Mouse (Mus musculus): ENCODE measurements around the gene Krt42.
A peak's percentile ranks its signal among the peaks of the same experiment; 100 is the strongest.
"Not testable (repeated sequence)": the region's sequence is repeated elsewhere in the genome, so short reads cannot be mapped to it uniquely, and the experiment has no call there.

The Krt42 gene

DNA sequence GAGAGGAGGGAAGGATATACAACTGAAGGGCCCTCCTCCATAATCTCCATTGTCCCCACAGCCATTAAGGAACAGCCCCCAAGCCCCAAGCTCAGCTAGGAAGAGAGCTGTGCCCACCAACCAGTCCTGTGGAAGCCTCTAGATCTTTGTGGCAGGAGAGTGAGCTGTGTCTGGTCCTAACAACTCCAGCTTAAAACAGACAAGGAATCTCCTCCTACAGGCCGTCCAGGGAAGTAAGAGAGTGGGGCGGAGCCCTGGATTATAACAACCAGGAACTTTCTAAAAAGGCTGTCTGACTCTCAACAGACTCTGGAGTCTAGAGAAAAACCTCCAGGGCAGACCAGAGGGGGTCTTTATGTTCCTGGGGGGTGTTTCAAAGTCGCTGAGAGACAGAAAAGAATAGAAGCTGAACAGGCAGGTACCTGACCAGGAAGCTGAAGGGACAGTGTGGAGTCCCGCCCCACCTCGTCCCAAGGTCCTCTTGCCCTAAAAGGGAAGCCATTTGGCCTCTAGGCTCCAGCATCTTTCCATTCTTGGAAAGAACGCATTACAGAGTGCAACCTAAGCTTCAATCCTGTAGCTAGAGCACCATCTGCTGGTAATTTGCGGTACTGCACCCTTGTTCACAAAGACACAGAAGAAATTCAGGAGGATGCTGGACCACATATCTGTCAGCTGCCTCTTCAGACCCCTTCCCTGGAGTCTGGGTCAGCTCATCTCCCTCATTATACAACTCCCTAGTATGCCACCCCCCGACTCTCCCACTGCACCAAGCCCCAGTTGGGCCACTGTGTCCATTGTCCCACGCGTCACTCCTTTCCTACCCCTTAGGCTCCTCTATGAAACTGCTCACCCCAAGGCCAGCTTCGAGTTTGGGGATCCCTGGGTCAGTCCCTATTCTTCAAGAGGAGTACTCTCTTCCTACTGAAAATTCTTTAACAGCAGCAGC lies 12.2 kb upstream of the Krt42 start:
- DNase-seq (ENCODE audit: low read depth, low spot score) = peak; percentile 91

DNA sequence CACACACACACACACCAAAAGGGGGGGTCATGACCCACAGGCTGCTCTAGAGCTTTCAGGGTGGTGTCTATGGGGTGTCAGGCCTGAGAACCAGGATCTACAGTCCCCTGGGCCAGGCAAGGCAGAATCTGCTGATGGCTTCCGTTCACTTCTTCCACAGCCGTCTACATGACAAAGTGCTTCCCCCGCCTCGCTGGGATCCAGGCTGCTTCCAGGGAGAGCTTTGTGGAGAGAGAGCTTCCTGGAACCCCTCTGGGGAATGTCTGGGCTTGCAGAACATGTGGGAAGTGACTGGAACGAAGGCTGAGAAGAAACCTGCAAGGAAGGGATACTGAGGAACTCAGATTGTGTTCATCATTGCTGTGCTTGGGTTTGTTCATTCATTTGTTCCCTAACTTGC lies 9.1 kb upstream of the Krt42 start:
- DNase-seq (ENCODE audit: low read depth, low spot score) = no peak

DNA sequence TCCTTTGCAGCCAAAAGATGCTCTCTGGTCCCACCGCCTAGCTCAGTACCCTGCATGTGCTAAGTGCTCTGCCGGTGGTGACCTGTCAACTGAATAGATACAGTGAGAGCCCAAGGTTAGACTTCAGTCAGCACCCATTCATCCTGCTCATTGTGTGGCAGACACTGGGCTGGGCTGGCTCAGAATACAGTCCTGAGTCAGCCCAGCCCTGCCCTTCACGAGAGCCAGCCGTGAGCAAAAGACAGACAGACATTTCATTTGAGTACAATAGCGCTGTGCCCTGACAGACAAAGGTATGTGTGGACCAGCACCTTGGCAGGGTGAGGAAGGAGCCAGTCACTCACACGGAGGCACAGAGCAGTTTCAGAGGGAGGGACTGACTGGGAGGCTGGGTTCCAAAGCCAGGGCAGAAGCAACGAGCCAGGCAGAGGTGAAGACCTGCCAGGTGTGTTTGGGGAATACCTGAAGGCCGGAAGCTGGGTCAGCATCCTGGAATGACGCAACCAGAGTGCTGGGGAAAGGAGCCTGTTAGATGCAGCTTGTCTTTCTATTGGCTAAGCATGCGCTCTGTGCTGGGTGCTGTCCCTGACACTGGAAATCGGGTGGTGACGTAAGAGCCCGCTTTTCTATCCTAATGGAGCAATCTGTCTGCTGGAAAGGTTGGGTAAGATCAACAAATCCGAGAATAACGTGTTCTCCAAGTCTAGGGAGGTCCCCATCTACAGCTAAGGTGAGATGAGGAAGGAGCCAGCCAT lies 8.2 kb upstream of the Krt42 start:
- DNase-seq (ENCODE audit: low read depth, low spot score) = no peak

DNA sequence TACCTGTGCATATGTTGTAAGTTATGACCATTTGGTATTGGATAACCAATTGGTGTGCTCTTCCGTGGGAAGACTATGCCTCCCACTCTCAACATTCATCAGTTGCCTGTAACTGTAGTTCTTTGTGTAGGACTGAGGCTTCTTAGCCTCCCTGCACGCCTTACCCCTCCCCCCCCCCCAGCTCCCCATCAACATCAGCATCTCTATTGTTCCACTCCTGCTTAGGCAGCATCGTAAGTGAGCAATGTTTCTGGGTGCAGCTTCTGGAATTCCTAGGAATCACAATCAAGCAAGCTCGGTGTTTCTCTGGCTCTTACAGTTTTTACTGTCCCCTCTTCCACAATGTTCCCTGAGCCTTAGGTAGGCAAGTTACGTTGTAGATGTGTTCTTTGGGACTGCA lies 5.8 kb upstream of the Krt42 start:
- no peak for DNase-seq (ENCODE audit: low read depth, low spot score)

DNA sequence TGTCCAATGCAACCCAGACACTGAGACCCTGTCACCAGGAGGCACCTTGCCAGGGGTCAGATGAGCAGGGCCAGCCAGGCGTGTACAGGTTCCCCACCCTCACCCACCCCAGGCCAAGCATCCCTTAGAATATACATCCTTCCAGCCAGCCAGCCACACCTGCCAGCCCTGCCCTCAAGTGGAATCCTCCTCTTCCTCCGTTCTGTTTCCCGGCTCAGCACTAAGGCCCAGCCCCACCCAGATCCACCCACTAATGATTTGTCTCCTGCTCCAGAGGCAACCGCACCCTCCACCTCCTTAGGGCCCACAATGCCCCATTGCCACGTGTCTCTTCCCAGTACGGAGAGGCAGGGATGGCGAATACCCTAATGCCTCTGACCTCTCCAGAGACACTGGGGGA lies 5.0 kb upstream of the Krt42 start:
- DNase-seq (ENCODE audit: low read depth, low spot score) = no peak

DNA sequence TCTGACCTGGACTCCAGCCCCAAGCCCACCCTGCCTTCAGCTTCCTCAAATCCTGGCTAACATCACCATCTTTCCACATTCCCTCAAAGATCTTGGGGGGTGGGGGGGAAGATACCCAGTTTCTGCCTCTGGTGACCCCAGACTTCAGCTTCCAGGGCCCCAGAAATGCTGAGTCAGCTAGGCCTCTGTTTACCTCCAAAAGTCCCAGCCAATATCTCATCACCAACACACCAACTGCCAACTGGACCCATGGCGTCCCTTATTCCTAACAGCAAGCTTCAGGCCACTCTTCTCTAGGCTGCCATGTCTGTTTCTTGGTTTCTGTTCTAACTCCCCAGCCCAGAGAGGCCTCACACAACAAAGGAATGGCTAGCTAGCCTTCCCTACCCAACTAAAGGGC lies 2.2 kb upstream of the Krt42 start:
- no peak for DNase-seq (ENCODE audit: low read depth, low spot score)

DNA sequence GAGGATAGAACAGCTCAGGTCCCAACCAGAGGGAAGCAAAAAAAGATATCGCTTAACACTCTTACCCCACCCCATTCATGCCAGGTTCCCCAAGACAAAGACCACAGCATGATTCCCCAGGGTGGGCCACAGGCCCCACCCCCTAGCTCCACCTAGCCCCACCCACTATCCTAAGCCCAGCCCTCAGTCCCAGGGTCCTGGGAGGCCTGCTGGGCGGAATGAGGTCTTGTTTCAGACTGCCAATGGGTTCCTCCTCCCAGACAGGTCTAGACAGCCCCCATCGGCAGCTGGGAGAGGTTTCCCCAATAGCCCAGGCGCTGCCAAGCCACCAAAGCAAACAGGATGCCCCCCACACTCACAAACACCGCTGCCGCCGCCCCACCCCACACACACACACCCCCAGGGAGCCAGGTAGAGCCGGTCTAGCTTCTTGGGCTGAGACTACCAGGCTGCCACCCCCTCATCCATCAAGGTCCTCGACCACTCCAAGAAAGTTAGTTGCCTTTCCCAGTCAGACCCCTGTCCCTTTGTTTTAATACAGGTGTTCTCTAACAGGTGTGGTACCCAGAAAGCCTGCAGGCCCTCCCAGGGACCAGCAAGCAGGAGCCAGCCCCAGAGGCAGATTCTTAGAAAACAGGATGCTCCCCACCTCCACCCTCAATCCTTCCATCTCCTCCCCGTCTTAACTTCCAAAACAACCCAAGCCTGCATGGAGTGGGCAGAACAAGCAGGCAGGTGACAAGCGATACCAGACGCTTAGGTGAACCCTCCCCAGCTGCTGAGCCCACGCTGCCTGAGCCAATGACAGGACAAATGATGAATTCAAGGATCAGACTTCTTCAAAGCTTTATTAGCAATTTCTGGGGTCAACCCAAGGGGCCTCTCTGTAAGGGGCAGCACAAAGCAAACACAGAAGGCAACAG lies 7.4 kb downstream of the Krt42 start:
- peak; percentile 19 for DNase-seq (ENCODE audit: low read depth, low spot score)

DNA sequence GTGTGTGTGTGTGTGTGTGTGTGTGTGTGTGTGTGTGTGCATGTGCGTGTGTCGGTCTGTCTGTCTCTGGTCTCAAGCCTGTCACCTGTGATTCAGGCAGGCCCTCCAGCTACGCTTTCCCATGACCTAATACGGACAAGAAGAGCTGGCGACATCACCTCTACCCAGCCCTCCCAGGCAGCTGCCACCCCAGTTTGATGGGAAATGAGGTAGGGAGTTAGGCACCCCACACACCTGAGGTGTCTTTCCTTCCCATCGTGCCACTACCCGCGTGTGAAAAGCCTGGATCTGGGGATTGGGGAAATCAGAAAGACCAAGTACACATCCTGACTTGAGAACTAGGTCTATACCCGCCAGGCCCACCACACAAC lies 8.5 kb downstream of the Krt42 start:
- DNase-seq (ENCODE audit: low read depth, low spot score) = no peak

DNA sequence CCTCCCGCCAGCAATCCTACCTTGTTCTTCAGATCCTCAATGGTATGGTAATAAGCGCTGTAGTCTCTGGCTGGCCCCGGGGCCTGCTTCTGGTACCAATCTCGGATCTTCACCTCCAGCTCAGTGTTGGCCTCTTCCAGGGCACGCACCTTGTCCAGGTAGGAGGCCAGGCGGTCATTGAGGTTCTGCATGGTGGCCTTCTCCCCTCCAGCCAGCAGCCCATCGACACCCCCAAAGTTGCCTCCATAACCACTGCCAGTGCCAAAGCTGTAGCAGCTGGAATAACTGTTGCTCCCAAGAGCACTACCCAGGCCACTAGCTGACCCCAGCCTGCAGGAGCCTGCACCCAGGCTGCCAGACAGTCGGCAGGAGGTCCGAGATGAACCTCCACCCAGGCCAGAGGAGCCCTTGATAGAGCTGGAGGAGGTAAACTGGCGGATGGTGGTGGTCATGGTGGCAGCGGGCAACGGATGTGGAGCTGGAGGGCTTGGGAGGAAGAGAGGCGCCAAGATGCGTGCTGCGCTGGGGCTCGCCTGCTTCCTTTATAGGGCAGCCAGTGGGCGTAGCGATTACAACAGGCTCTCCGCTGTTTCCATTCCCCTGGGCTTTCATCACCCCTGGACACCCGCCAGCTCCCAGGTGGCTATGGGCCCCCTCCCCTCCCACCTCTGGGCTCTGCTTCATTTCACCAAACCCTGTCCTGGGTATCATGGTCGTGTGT lies 9.0 kb downstream of the Krt42 start, which contains the start of gene Krt17:
Krt17 (minus strand) TSS at position 516 of the 721 bp plus-strand sequence.
- DNase-seq (ENCODE audit: low read depth, low spot score) = no peak

DNA sequence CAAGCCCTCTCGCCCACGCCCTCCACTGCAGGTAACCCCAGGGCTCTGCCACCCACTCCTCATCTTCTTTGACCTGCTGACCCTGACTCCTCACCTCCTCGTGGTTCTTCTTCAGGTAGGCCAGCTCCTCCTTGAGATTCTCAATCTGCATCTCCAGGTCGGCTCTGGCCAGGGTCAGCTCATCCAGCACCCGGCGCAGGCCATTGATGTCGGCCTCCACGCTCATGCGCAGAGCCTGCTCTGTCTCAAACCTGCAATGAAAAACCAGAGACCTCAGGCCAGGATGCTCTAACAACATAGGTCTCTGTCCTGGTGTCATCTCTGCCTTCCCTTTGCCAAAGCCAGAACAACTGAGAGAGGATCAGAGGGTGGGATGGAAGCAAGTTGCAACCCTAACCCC lies 10.6 kb downstream of the Krt42 start:
- no peak for DNase-seq (ENCODE audit: low read depth, low spot score)

DNA sequence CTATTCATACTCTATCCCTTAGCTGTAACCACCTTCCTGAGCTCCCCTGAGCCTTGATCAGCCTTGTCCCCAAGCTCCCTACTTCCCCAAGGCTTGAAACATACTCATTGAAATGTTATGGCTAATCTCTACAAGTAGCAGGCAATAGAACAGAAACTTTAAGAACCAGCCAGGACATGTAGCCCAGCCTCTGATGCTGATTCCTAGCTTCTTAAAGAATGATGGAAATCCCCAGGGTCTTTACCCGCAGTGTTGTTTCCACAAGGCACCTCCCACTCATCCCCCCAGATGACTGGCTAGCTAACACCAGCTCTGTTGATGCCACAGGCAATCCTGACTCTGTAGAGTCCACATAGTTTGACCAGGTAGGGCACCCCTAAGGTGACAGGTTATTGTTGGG lies 11.7 kb downstream of the Krt42 start:
- DNase-seq (ENCODE audit: low read depth, low spot score) = no peak

DNA sequence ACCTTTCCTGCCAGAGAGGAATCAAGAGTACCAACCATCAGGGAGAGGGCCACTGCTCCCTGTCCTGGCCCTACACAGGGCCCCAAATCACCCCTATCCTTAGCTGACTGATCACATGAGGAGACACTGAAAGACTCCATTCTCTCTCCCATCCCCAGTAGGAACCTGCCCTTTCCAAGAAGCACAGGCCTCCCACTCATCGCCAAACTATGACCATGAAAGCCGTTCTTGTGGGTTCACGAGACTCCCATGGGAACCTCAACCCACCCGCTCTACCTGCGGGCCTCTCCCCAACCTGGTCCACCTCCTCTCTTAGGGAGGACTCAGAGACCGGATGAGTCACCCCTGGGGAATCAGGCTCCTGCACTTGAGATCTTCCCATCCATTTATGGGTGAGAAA lies 14.2 kb downstream of the Krt42 start:
- no peak for DNase-seq (ENCODE audit: low read depth, low spot score)

DNA sequence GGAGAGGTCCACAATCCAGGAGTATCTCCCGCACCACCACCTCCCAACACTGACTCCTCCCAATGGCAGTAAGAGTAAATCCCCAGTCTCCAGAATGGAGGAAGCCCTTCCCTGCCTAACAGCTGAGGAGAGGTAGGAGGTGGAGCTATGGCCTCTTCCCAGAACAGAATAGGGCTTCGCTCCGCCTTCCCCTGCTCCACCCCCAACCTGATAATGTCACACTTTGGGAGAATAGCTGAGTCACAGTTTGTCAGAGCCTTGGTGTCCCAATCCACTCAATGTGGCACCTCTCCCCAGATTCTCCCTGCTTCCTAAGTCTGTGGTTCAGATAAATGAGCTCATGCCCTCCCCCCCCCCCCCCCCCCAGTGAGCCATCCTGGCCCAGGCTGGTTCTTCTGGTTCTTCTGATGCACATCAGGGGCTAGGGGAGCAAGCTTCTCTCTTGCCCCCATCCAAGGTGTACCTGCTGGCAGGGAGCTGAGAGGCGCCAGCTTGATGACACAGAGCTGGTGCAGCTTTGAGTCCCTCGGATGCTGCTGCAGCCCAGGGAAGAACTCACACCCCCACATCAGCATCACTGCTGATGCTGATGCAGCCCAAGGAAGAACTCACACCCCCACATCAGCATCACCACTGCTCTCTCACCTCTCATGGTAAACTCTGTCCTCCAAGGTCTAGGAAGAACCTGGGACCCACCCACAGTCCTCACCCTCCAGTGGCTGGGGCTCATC lies 15.1 kb downstream of the Krt42 start:
- no peak for DNase-seq (ENCODE audit: low read depth, low spot score)

DNA sequence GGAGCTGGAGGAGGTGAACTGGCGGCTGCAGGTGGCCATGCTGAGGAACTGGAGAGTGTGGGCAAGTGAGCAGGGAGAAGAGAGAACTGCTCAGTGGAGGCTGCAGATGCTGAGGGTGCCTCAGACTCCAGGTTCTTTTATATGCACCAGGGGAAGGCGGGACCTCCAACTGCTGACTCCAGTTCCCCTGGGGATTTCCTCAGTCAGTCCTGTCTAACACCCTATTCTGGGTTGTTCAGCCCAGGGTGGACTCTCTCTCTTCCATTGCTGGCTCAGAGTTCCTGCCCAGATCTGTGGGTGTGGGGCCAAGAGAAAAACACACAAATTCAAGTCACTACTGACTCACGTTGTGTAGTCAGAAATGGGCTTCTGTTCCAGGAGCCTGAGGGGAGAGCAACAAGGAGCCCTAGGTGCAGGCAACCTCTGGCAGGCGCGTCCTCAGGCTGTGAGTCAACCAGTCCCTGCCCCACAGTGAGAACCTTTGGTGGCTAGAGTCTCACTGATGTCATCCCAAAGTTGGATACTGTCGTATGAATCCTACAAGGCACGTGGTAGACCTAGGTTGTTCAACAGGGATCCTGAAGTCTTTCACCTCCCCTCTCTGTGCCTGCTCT lies 20.7 kb downstream of the Krt42 start, which contains the start of gene Krt16:
Krt16 (minus strand) TSS at position 51 of the 614 bp plus-strand sequence.
- DNase-seq (ENCODE audit: low read depth, low spot score) = no peak

DNA sequence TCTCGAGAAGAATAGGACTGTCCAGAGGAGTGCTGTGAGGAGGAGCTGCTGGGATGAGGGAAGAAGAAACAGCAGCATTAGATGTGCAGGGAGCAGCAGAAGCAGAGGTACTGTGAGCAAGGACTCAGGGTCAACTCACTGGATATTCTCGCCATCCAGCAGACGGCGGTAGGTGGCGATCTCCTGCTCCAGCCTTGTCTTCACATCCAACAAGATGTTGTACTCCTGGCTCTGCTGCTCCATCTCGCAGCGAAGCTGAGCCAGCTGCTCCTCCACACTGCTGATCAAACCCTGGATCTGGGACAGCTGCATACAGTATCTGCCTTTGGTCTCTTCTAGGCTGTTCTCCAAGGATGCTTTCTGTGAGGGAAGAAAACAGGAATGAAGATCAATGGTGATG lies 23.2 kb downstream of the Krt42 start:
- DNase-seq (ENCODE audit: low read depth, low spot score) = not testable (repeated sequence)

DNA sequence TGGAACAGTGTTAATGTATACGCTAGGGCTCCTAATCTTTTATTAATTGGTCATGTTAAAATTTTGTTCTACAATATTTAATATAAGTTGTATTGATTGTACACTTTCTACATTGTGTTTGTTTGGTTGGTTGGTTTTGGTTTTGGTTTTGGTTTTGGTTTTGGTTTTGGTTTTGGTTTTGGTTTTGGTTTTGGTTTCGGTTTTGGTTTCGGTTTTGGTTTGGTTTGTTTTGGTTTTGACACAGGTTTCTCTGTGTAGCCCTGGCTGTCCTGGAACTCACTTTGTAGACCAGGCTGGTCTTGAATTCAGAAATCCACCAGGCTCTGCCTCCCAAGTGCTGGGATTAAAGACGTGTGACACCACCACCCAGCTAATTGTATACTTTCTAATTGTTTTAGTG lies 29.4 kb downstream of the Krt42 start:
- not testable (repeated sequence) for DNase-seq (ENCODE audit: low read depth, low spot score)

DNA sequence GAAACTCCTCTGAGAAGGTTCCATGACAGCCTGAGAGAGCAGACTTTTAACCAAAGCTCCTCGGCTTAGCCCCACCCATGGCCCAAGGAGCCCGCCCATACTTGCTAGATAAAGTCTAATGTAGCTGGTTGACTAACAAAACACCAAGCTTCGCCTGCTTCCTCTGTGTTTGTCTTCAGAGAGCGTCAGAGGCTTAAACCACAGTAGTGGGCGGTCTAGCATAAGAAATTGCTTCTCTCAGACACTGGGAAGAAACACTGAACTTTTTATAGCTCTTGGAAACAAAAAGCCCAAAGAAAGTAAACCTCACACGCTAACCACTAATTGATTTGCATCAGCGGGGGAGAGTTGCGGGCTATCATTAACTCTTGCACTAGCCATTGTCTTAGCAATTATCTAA lies 47.9 kb downstream of the Krt42 start:
- DNase-seq (ENCODE audit: low read depth, low spot score) = no peak

DNA sequence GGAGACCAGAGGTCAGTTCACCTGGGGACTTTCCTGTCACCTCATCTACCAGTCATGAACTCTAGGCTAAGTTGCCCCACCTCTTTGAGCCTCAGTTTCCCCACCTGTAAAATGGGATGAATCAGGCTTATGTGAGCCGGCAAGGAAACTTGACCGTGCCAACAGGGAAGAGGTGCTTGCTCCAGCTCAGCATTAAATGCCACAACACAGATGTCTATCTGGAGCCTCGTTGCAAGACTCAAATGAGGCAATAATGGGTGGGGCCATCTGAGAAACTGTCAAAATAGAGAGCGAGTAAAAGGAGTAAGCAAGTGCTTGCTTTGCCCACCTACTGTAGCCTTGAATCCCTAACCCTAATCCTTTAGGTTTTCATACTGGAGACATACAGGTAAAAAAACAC lies 50.4 kb downstream of the Krt42 start:
- no peak for DNase-seq (ENCODE audit: low read depth, low spot score)
